Mouse (Mus musculus): ENCODE data around the gene Amotl1.

Gene Amotl1

GRCm38 (mm10) chr9:14544034-14544757 lies 100.7 kb downstream of the Amotl1 start:
- DNase-seq, result no peak

GRCm38 (mm10) chr9:14534833-14535456 lies 109.9 kb downstream of the Amotl1 start:
- DNase-seq, result no peak

GRCm38 (mm10) chr9:14533659-14534058 lies 111.2 kb downstream of the Amotl1 start:
- DNase-seq, result no peak

GRCm38 (mm10) chr9:14532283-14532682 lies 112.6 kb downstream of the Amotl1 start:
- no peak for DNase-seq

- DNase-seq, result no peak
Observed at GRCm38 (mm10) chr9:14530004-14530403, 114.9 kb downstream of the Amotl1 start.

- DNase-seq, result peak; percentile 76
Observed at GRCm38 (mm10) chr9:14523408-14524043, 121.3 kb downstream of the Amotl1 start.

- no peak for DNase-seq
Observed at GRCm38 (mm10) chr9:14521695-14522094, 123.2 kb downstream of the Amotl1 start.

GRCm38 (mm10) chr9:14520971-14521670 lies 123.7 kb downstream of the Amotl1 start:
- no peak for DNase-seq

GRCm38 (mm10) chr9:14518105-14518504 lies 126.8 kb downstream of the Amotl1 start:
- no peak for DNase-seq

- DNase-seq, result no peak
Observed at GRCm38 (mm10) chr9:14517296-14517695, 127.6 kb downstream of the Amotl1 start.

- peak; percentile 41 for DNase-seq
Observed at GRCm38 (mm10) chr9:14512633-14513445, 132.0 kb downstream of the Amotl1 start.

GRCm38 (mm10) chr9:14500916-14501424 lies 143.9 kb downstream of the Amotl1 start:
- DNase-seq, result no peak

- DNase-seq, result peak; percentile 97
Observed at GRCm38 (mm10) chr9:14500023-14500915, 144.6 kb downstream of the Amotl1 start, which contains the start of the genes Kdm4d and Cwc15. Kdm4d (minus strand) TSS chr9:14500482. Cwc15 (plus strand) TSS chr9:14500617.

- peak; percentile 24 for DNase-seq
Observed at GRCm38 (mm10) chr9:14498896-14499705, 145.8 kb downstream of the Amotl1 start.
